Mouse (Mus musculus): ENCODE data around the gene Gpr137. TPM values are rescaled to one million over a fixed set of nuclear protein-coding genes. Genes with fewer than 3 reads are reported as not detected.

Gpr137 gene
- polyA plus RNA-seq, 1 experiment from 2014 or later = 60.4 TPM

DNA sequence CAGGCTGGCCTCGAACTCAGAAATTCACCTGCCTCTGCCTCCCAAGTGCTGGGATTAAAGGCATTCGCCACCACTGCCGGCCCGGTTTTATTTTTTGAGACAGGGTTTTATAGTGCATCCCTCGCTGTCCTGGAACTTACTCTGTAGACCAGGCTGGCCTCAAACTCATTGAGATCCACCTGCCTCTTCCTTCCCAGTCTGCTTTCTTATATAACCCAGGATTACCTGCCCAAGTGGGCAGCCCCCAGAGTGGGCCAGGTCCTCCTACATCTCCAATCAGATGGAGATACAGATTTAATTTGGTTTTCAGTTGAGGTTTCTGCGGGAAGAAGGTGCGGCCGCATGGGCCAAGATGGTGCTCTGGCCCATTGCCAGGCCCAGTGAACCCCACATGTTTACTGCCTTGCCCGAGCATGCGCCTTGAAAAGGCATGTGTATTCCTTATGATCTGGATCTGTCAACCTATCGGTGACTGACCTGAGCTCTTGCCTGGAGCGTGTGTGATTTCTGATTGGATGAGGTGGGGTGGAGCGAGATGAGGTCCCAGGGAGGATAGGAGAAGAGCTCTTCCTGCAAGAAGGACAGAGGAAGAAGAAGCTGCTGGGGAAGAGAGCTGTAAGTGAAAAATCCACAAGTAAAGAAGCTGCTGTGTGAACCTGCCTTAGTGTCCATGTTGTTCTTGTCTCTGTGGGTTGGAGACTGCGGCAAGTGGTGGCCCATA is 48.4 kb downstream of the Gpr137 start:
- H3K9ac ChIP-seq (replicated peaks; ENCODE audit: low read length) = no peak overlapping the region
- no peak overlapping the region for H3K4me2 ChIP-seq (ENCODE audit: low read length)
- 93% methylated on average over 14 of the region's 14 CpGs for WGBS
- no peak overlapping the region for H3K27ac ChIP-seq (replicated peaks; ENCODE audit: low read depth, low read length)
- no peaks in the 10 kb centered on the region for H3K4me1 ChIP-seq (ENCODE audit: control insufficient read depth, insufficient read depth, low read length)
- peaks cover 5% of the 10 kb centered on the region; the same call in 1 of the 2 replicates for H3K9me3 ChIP-seq (ENCODE audit: control insufficient read depth, low read length)
- H3K36me3 ChIP-seq (ENCODE audit: control insufficient read depth, insufficient read depth, low read length) = no peaks in the 10 kb centered on the region
- ATAC-seq (ENCODE audit: low FRiP score, low TSS enrichment) = no peak
- H3K27me3 ChIP-seq (ENCODE audit: control insufficient read depth, insufficient read depth, low read length) = no peaks in the 10 kb centered on the region
- DNase-seq = no peak
- no peak overlapping the region for H3K4me3 ChIP-seq (replicated peaks; ENCODE audit: low read depth, low read length)

GRCm38 (mm10) chr19:6892512-6892911 is 49.8 kb downstream of the Gpr137 start:
- Histone ChIP-seq H3K9me3 (ENCODE audit: control insufficient read depth, low read length) (peaks cover 5% of the 10 kb centered on the region; the same call in 1 of the 2 replicates), H3K27ac (replicated peaks; ENCODE audit: low read depth, low read length) (no peak overlapping the region)
- ATAC-seq (ENCODE audit: low FRiP score, low TSS enrichment) = no peak

More at GRCm38 (mm10) chr19:6892512-6892911, 49.8 kb downstream of the Gpr137 start:
- Histone ChIP-seq H3K27me3 (ENCODE audit: control insufficient read depth, insufficient read depth, low read length) (no peaks in the 10 kb centered on the region), H3K36me3 (ENCODE audit: control insufficient read depth, insufficient read depth, low read length) (no peaks in the 10 kb centered on the region), H3K4me2 (ENCODE audit: low read length) (no peak overlapping the region), H3K4me3 (replicated peaks; ENCODE audit: low read depth, low read length) (no peak overlapping the region), H3K4me1 (ENCODE audit: control insufficient read depth, insufficient read depth, low read length) (no peaks in the 10 kb centered on the region), H3K9ac (replicated peaks; ENCODE audit: low read length) (no peak overlapping the region)
- 72% methylated on average over 4 of the region's 4 CpGs for WGBS
- DNase-seq = no peak

Small RNA genes lying within 50 kb of the gene (microRNA-seq; reads per million reads assigned to microRNA genes)
- 2.5 reads per million, percentile 17 among the genes with 10 or more reads in this experiment for gene Mir6990

Other genes starting within 250 kb of the Gpr137 start
- gene Rps6ka4, start 101.8 kb downstream of the Gpr137 start, polyA plus RNA-seq (2014; fragmentation: Nextera tagmentation; extraction: Ambion mirVana) = 6.0 and 6.8 TPM in 2 replicates
- 0.23 and 0.49 TPM in 2 replicates for gene Ccdc88b, start 84.3 kb downstream of the Gpr137 start, polyA plus RNA-seq (2014; fragmentation: Nextera tagmentation; extraction: Ambion mirVana)
- 115 and 140 TPM in 2 replicates for gene Trmt112, start 32.8 kb downstream of the Gpr137 start, polyA plus RNA-seq (2014; fragmentation: Nextera tagmentation; extraction: Ambion mirVana)
- 215 and 328 TPM in 2 replicates for gene Prdx5, start 32.4 kb downstream of the Gpr137 start, polyA plus RNA-seq (2014; fragmentation: Nextera tagmentation; extraction: Ambion mirVana)
- 6.9 and 13.6 TPM in 2 replicates for gene Esrra, start 20.7 kb downstream of the Gpr137 start, polyA plus RNA-seq (2014; fragmentation: Nextera tagmentation; extraction: Ambion mirVana)
- 0.53 and 0.78 TPM in 2 replicates for gene Catsperz, start 17.1 kb downstream of the Gpr137 start, polyA plus RNA-seq (2014; fragmentation: Nextera tagmentation; extraction: Ambion mirVana)
- 1.9 and 3.4 TPM in 2 replicates for gene Kcnk4, start 8.0 kb downstream of the Gpr137 start, polyA plus RNA-seq (2014; fragmentation: Nextera tagmentation; extraction: Ambion mirVana)
- 77.1 and 79.3 TPM in 2 replicates for gene Bad, start 619 bp downstream of the Gpr137 start, polyA plus RNA-seq (2014; fragmentation: Nextera tagmentation; extraction: Ambion mirVana)
- 198 and 257 TPM in 2 replicates for gene Ppp1r14b, start 32.5 kb upstream of the Gpr137 start, polyA plus RNA-seq (2014; fragmentation: Nextera tagmentation; extraction: Ambion mirVana)
- gene Plcb3, start 34.0 kb upstream of the Gpr137 start, polyA plus RNA-seq (2014; fragmentation: Nextera tagmentation; extraction: Ambion mirVana) = 6.3 and 8.8 TPM in 2 replicates
- gene Fkbp2, start 38.0 kb upstream of the Gpr137 start, polyA plus RNA-seq (2014; fragmentation: Nextera tagmentation; extraction: Ambion mirVana) = 73.8 and 86.9 TPM in 2 replicates
- gene Vegfb, start 45.2 kb upstream of the Gpr137 start, polyA plus RNA-seq (2014; fragmentation: Nextera tagmentation; extraction: Ambion mirVana) = 33.1 and 47.3 TPM in 2 replicates
- gene Dnajc4, start 50.1 kb upstream of the Gpr137 start, polyA plus RNA-seq (2014; fragmentation: Nextera tagmentation; extraction: Ambion mirVana) = 23.1 and 26.7 TPM in 2 replicates
- 19.4 and 20.2 TPM in 2 replicates for gene Nudt22, start 53.6 kb upstream of the Gpr137 start, polyA plus RNA-seq (2014; fragmentation: Nextera tagmentation; extraction: Ambion mirVana)
- gene Trpt1, start 53.7 kb upstream of the Gpr137 start, polyA plus RNA-seq (2014; fragmentation: Nextera tagmentation; extraction: Ambion mirVana) = 18.6 and 20.0 TPM in 2 replicates
- gene Fermt3, start 77.0 kb upstream of the Gpr137 start, polyA plus RNA-seq (2014; fragmentation: Nextera tagmentation; extraction: Ambion mirVana) = 1.7 and 3.0 TPM in 2 replicates
- 180 and 217 TPM in 2 replicates for gene Stip1, start 97.5 kb upstream of the Gpr137 start, polyA plus RNA-seq (2014; fragmentation: Nextera tagmentation; extraction: Ambion mirVana)
- 3.4 and 3.9 TPM in 2 replicates for gene Macrod1, start 114.3 kb upstream of the Gpr137 start, polyA plus RNA-seq (2014; fragmentation: Nextera tagmentation; extraction: Ambion mirVana)
- gene Flrt1, start 163.2 kb upstream of the Gpr137 start, polyA plus RNA-seq (2014; fragmentation: Nextera tagmentation; extraction: Ambion mirVana) = 7.0 and 10.2 TPM in 2 replicates

All from midbrain, embryonic 14.5 days (tissue).